Mouse (Mus musculus) stomach, embryonic 16.5 days (tissue): ENCODE data around the gene Sesn3. TPM values are rescaled to one million over a fixed set of nuclear protein-coding genes. Genes with fewer than 3 reads are reported as not detected.

Experiments
- ATAC-seq: fragments of 200-750 bp; cut with Nextera tagmentation; 2 replicates; pipeline ENCODE4 v1.8.0; 2017; ENCODE audit warnings: moderate number of reproducible peaks, moderate TSS enrichment; ENCODE audit not compliant: insufficient read depth, low FRiP score
- H3K27ac ChIP-seq: fragments of 300-500 bp; sonication (generic); 2 replicates; pipeline ENCODE4 v1.5.1; 2014; ENCODE audit warnings: low read length
- H3K27me3 ChIP-seq: fragments of 300-500 bp; sonication (generic); 2 replicates; pipeline ENCODE4 v1.6.1; 2014; ENCODE audit warnings: low read length, control low read depth, mixed read lengths; ENCODE audit not compliant: control insufficient read depth, insufficient read depth
- H3K36me3 ChIP-seq: fragments of 300-500 bp; sonication (generic); 2 replicates; pipeline ENCODE4 v1.6.1; 2014; ENCODE audit warnings: low read length; ENCODE audit not compliant: control insufficient read depth, insufficient read depth
- H3K4me1 ChIP-seq: fragments of 300-500 bp; sonication (generic); 2 replicates; pipeline ENCODE4 v1.6.1; 2014; ENCODE audit warnings: low read length, control low read depth, mixed read lengths; ENCODE audit not compliant: control insufficient read depth, insufficient read depth
- H3K4me2 ChIP-seq: fragments of 300-500 bp; sonication (generic); 2 replicates; pipeline ENCODE4 v1.6.1; 2014; ENCODE audit warnings: low read depth, low read length, mixed read lengths
- H3K4me3 ChIP-seq: fragments of 300-500 bp; sonication (generic); replicated peaks from 2 replicates; pipeline ENCODE4 v1.5.1; 2014; ENCODE audit warnings: mild to moderate bottlenecking, low read length
- H3K9ac ChIP-seq: fragments of 300-500 bp; sonication (generic); 2 replicates; pipeline ENCODE4 v1.6.1; 2014; ENCODE audit warnings: low read length
- H3K9me3 ChIP-seq: fragments of 300-500 bp; sonication (generic); replicated peaks from 2 replicates; pipeline ENCODE4 v1.6.1; 2016; ENCODE audit warnings: low read length, control low read depth; ENCODE audit not compliant: control insufficient read depth
- WGBS: fragments of 180-500 bp; shearing (Covaris S2); extraction: QIAGEN DNeasy Blood & Tissue Kit; methylation state at CpG from one replicate; pipeline ENCODE4 v1.1.7; 2014; 5-methylcytosine and 5-hydroxymethylcytosine counted together
- polyA plus RNA-seq: library from polyadenylated mRNA; unstranded; fragments of >200 nt; fragmentation: Nextera tagmentation; extraction: Ambion mirVana; gene quantifications from 2 replicates; pipeline ENCODE4 v1.2.1, GENCODE M21; 2015

The Sesn3 gene
- polyA plus RNA-seq, 1 experiment from 2014 or later: 12.0 TPM

GRCm38 (mm10) chr9:14376149-14376548 lies 101.3 kb downstream of the Sesn3 start:
- H3K9me3 ChIP-seq: no peaks in the 10 kb centered on the region
- H3K27ac ChIP-seq: no peak overlapping the region
- 85% methylated on average over 4 of the region's 4 CpGs for WGBS
- no peak overlapping the region for H3K9ac ChIP-seq
- H3K4me3 ChIP-seq: no peak overlapping the region
- H3K27me3 ChIP-seq: no peaks in the 10 kb centered on the region
- no peaks in the 10 kb centered on the region for H3K36me3 ChIP-seq
- no peak for ATAC-seq
- H3K4me1 ChIP-seq: peaks cover 15% of the 10 kb centered on the region
- no peak overlapping the region for H3K4me2 ChIP-seq

- Histone ChIP-seq H3K9ac (no peak overlapping the region), H3K36me3 (no peaks in the 10 kb centered on the region), H3K27me3 (no peaks in the 10 kb centered on the region), H3K4me1 (peaks cover 18% of the 10 kb centered on the region), H3K4me2 (no peak overlapping the region), H3K27ac (no peak overlapping the region), H3K4me3 (no peak overlapping the region), H3K9me3 (no peaks in the 10 kb centered on the region)
- 84% methylated on average over 2 of the region's 2 CpGs for WGBS
- no peak for ATAC-seq
Observed at GRCm38 (mm10) chr9:14378151-14378550, 103.3 kb downstream of the Sesn3 start.

GRCm38 (mm10) chr9:14379769-14380385 lies 105.0 kb downstream of the Sesn3 start:
- peak overlapping the region; percentile 85 for H3K9ac ChIP-seq
- H3K9me3 ChIP-seq: no peaks in the 10 kb centered on the region
- H3K36me3 ChIP-seq: no peaks in the 10 kb centered on the region
- peaks cover 18% of the 10 kb centered on the region for H3K4me1 ChIP-seq
- H3K27me3 ChIP-seq: no peaks in the 10 kb centered on the region
- peak overlapping the region; percentile 60 for H3K4me3 ChIP-seq
- 19% methylated on average over 8 of the region's 8 CpGs for WGBS
- H3K4me2 ChIP-seq: peak overlapping the region; percentile 84
- H3K27ac ChIP-seq: peak overlapping the region; percentile 85
- ATAC-seq: no peak

GRCm38 (mm10) chr9:14380386-14381285 lies 105.8 kb downstream of the Sesn3 start:
- no peaks in the 10 kb centered on the region for H3K9me3 ChIP-seq
- H3K4me3 ChIP-seq: peak overlapping the region; percentile 60
- no peaks in the 10 kb centered on the region for H3K36me3 ChIP-seq
- H3K9ac ChIP-seq: peak overlapping the region; percentile 85
- peak overlapping the region; percentile 84 for H3K4me2 ChIP-seq
- ATAC-seq: peak; percentile 95
- peak overlapping the region; percentile 85 for H3K27ac ChIP-seq
- no peaks in the 10 kb centered on the region for H3K27me3 ChIP-seq
- WGBS: under 1% methylated on average over 67 of the region's 76 CpGs
- H3K4me1 ChIP-seq: peaks cover 18% of the 10 kb centered on the region

GRCm38 (mm10) chr9:14381353-14382055 lies 106.6 kb downstream of the Sesn3 start, which contains the start of gene Endod1:
Gene Endod1 (minus strand): TSS chr9:14381507.
- peaks cover 18% of the 10 kb centered on the region for H3K4me1 ChIP-seq
- peak within 1 kb of the TSS; percentile 85 for H3K9ac ChIP-seq
- no peaks in the 10 kb centered on the region for H3K9me3 ChIP-seq
- WGBS: 4% methylated on average over 8 of the region's 8 CpGs
- peak within 1 kb of the TSS; percentile 85 for H3K27ac ChIP-seq
- ATAC-seq: peak; percentile 41
- peak within 1 kb of the TSS; percentile 84 for H3K4me2 ChIP-seq
- no peaks in the 10 kb centered on the region for H3K36me3 ChIP-seq
- H3K27me3 ChIP-seq: no peaks in the 10 kb centered on the region
- H3K4me3 ChIP-seq: peak within 1 kb of the TSS; percentile 60

- H3K9me3 ChIP-seq: no peaks in the 10 kb centered on the region
- no peak overlapping the region for H3K4me2 ChIP-seq
- no peak overlapping the region for H3K4me3 ChIP-seq
- H3K36me3 ChIP-seq: no peaks in the 10 kb centered on the region
- peaks cover 18% of the 10 kb centered on the region for H3K4me1 ChIP-seq
- H3K27me3 ChIP-seq: no peaks in the 10 kb centered on the region
- peak overlapping the region; percentile 12; the same call in 1 of the 2 replicates for H3K27ac ChIP-seq
- H3K9ac ChIP-seq: no peak overlapping the region
- WGBS: 57% methylated on average over 5 of the region's 5 CpGs
- no peak for ATAC-seq
Observed at GRCm38 (mm10) chr9:14382256-14382791, 107.5 kb downstream of the Sesn3 start.

Other genes with a start within 250 kb of the Sesn3 start
- gene Endod1, start 106.4 kb downstream of the Sesn3 start, polyA plus RNA-seq: 27.9 and 34.0 TPM in 2 replicates
- gene Kdm4d, start 225.4 kb downstream of the Sesn3 start, polyA plus RNA-seq: 0.26 and 0.34 TPM in 2 replicates
- 133 and 151 TPM in 2 replicates for gene Cwc15, start 225.6 kb downstream of the Sesn3 start, polyA plus RNA-seq